Mouse (Mus musculus): ENCODE data around the gene Rai14. TPM values are rescaled to one million over a fixed set of nuclear protein-coding genes. Genes with fewer than 3 reads are reported as not detected.

Gene Rai14
- polyA plus RNA-seq, 1 experiment from 2014 or later: 66.4 TPM

GRCm38 (mm10) chr15:10685692-10686430 lies 28.6 kb downstream of the Rai14 start:
- Histone ChIP-seq H3K4me2 (no peak overlapping the region), H3K9ac (no peak overlapping the region), H3K27ac (peak overlapping the region; percentile 37), H3K4me3 (replicated peaks) (no peak overlapping the region), H3K4me1 (peaks cover 65% of the 10 kb centered on the region), H3K27me3 (no peaks in the 10 kb centered on the region), H3K36me3 (peaks cover 38% of the 10 kb centered on the region), H3K9me3 (replicated peaks) (no peaks in the 10 kb centered on the region)
- 67% methylated on average over 14 of the region's 14 CpGs for WGBS
- ATAC-seq (replicated peaks; ENCODE audit: low FRiP score): peak; percentile 52

GRCm38 (mm10) chr15:10683687-10684203 lies 30.7 kb downstream of the Rai14 start:
- H3K4me2 ChIP-seq: no peak overlapping the region
- peaks cover 62% of the 10 kb centered on the region for H3K4me1 ChIP-seq
- no peak overlapping the region for H3K27ac ChIP-seq
- no peaks in the 10 kb centered on the region for H3K9me3 ChIP-seq (replicated peaks)
- peaks cover 24% of the 10 kb centered on the region; the same call in 1 of the 2 replicates for H3K36me3 ChIP-seq
- no peaks in the 10 kb centered on the region for H3K27me3 ChIP-seq
- 91% methylated on average over 9 of the region's 9 CpGs for WGBS
- ATAC-seq (replicated peaks; ENCODE audit: low FRiP score): no peak
- no peak overlapping the region for H3K4me3 ChIP-seq (replicated peaks)
- H3K9ac ChIP-seq: no peak overlapping the region

- no peak for ATAC-seq (replicated peaks; ENCODE audit: low FRiP score)
- Histone ChIP-seq H3K4me2 (no peak overlapping the region), H3K4me1 (peaks cover 40% of the 10 kb centered on the region), H3K9me3 (replicated peaks) (no peaks in the 10 kb centered on the region), H3K27ac (no peak overlapping the region), H3K36me3 (0 out of 2 replicates have a peak, but pooled peaks cover 7% of the 10 kb centered on the region), H3K27me3 (no peaks in the 10 kb centered on the region), H3K9ac (no peak overlapping the region), H3K4me3 (replicated peaks) (no peak overlapping the region)
- 83% methylated on average over 5 of the region's 5 CpGs for WGBS
Observed at GRCm38 (mm10) chr15:10680514-10680913, 33.9 kb downstream of the Rai14 start.

GRCm38 (mm10) chr15:10679571-10679970 lies 34.9 kb downstream of the Rai14 start:
- Histone ChIP-seq H3K9ac (no peak overlapping the region), H3K27ac (no peak overlapping the region), H3K4me1 (peaks cover 41% of the 10 kb centered on the region), H3K9me3 (replicated peaks) (no peaks in the 10 kb centered on the region), H3K4me2 (no peak overlapping the region), H3K27me3 (no peaks in the 10 kb centered on the region), H3K4me3 (replicated peaks) (no peak overlapping the region), H3K36me3 (0 out of 2 replicates have a peak, but pooled peaks cover 7% of the 10 kb centered on the region)
- peak; percentile 33; the same call in 1 of the 2 replicates for ATAC-seq (replicated peaks; ENCODE audit: low FRiP score)
- 51% methylated on average over 4 of the region's 4 CpGs for WGBS

GRCm38 (mm10) chr15:10675801-10676200 lies 38.6 kb downstream of the Rai14 start:
- H3K4me1 ChIP-seq: peaks cover 52% of the 10 kb centered on the region
- H3K4me2 ChIP-seq: no peak overlapping the region
- no peaks in the 10 kb centered on the region for H3K9me3 ChIP-seq (replicated peaks)
- H3K36me3 ChIP-seq: 0 out of 2 replicates have a peak, but pooled peaks cover 8% of the 10 kb centered on the region
- no peaks in the 10 kb centered on the region for H3K27me3 ChIP-seq
- H3K4me3 ChIP-seq (replicated peaks): no peak overlapping the region
- 0 out of 2 replicates have a peak, but pooled peaks have one; percentile 17 for ATAC-seq (replicated peaks; ENCODE audit: low FRiP score)
- no peak overlapping the region for H3K9ac ChIP-seq
- WGBS: 77% methylated on average over 5 of the region's 5 CpGs
- no peak overlapping the region for H3K27ac ChIP-seq

GRCm38 (mm10) chr15:10672880-10673279 lies 41.5 kb downstream of the Rai14 start:
- Histone ChIP-seq H3K4me1 (peaks cover 47% of the 10 kb centered on the region), H3K4me3 (replicated peaks) (no peak overlapping the region), H3K9ac (no peak overlapping the region), H3K4me2 (no peak overlapping the region), H3K27me3 (no peaks in the 10 kb centered on the region), H3K27ac (peak overlapping the region; percentile 76), H3K36me3 (0 out of 2 replicates have a peak, but pooled peaks cover 8% of the 10 kb centered on the region), H3K9me3 (replicated peaks) (no peaks in the 10 kb centered on the region)
- 29% methylated on average over 5 of the region's 5 CpGs for WGBS
- ATAC-seq (replicated peaks; ENCODE audit: low FRiP score): peak; percentile 30

- Histone ChIP-seq H3K4me2 (no peak overlapping the region), H3K27me3 (no peaks in the 10 kb centered on the region), H3K9ac (no peak overlapping the region), H3K36me3 (0 out of 2 replicates have a peak, but pooled peaks cover 8% of the 10 kb centered on the region), H3K4me1 (peaks cover 57% of the 10 kb centered on the region), H3K9me3 (replicated peaks) (no peaks in the 10 kb centered on the region), H3K4me3 (replicated peaks) (no peak overlapping the region), H3K27ac (no peak overlapping the region)
- no peak for ATAC-seq (replicated peaks; ENCODE audit: low FRiP score)
- 79% methylated on average over 4 of the region's 4 CpGs for WGBS
Observed at GRCm38 (mm10) chr15:10671868-10672267, 42.6 kb downstream of the Rai14 start.

GRCm38 (mm10) chr15:10670107-10670506 lies 44.3 kb downstream of the Rai14 start:
- 73% methylated on average over 7 of the region's 7 CpGs for WGBS
- H3K36me3 ChIP-seq: 0 out of 2 replicates have a peak, but pooled peaks cover 8% of the 10 kb centered on the region
- no peak overlapping the region for H3K9ac ChIP-seq
- no peaks in the 10 kb centered on the region for H3K27me3 ChIP-seq
- no peak overlapping the region for H3K4me3 ChIP-seq (replicated peaks)
- peaks cover 57% of the 10 kb centered on the region for H3K4me1 ChIP-seq
- no peak overlapping the region for H3K4me2 ChIP-seq
- H3K9me3 ChIP-seq (replicated peaks): no peaks in the 10 kb centered on the region
- no peak for ATAC-seq (replicated peaks; ENCODE audit: low FRiP score)
- no peak overlapping the region for H3K27ac ChIP-seq

GRCm38 (mm10) chr15:10668120-10668900 lies 46.1 kb downstream of the Rai14 start:
- no peaks in the 10 kb centered on the region for H3K27me3 ChIP-seq
- no peak overlapping the region for H3K4me2 ChIP-seq
- 0 out of 2 replicates have a peak, but pooled peaks cover 8% of the 10 kb centered on the region for H3K36me3 ChIP-seq
- H3K27ac ChIP-seq: peak overlapping the region; percentile 11
- peaks cover 55% of the 10 kb centered on the region for H3K4me1 ChIP-seq
- ATAC-seq (replicated peaks; ENCODE audit: low FRiP score): no peak
- WGBS: 35% methylated on average over 10 of the region's 10 CpGs
- no peaks in the 10 kb centered on the region for H3K9me3 ChIP-seq (replicated peaks)
- H3K4me3 ChIP-seq (replicated peaks): no peak overlapping the region
- no peak overlapping the region for H3K9ac ChIP-seq

GRCm38 (mm10) chr15:10665816-10666215 lies 48.6 kb downstream of the Rai14 start:
- Histone ChIP-seq H3K4me2 (no peak overlapping the region), H3K27ac (no peak overlapping the region), H3K4me3 (replicated peaks) (no peak overlapping the region), H3K27me3 (no peaks in the 10 kb centered on the region), H3K36me3 (0 out of 2 replicates have a peak, but pooled peaks cover under 1% of the 10 kb centered on the region), H3K9me3 (replicated peaks) (no peaks in the 10 kb centered on the region), H3K9ac (no peak overlapping the region), H3K4me1 (peaks cover 61% of the 10 kb centered on the region)
- ATAC-seq (replicated peaks; ENCODE audit: low FRiP score): no peak
- 82% methylated on average over 8 of the region's 8 CpGs for WGBS

- no peak for ATAC-seq (replicated peaks; ENCODE audit: low FRiP score)
- Histone ChIP-seq H3K27ac (peak overlapping the region; percentile 45; the same call in 1 of the 2 replicates), H3K36me3 (no peaks in the 10 kb centered on the region), H3K4me3 (replicated peaks) (no peak overlapping the region), H3K9me3 (replicated peaks) (no peaks in the 10 kb centered on the region), H3K4me2 (no peak overlapping the region), H3K27me3 (no peaks in the 10 kb centered on the region), H3K4me1 (peaks cover 66% of the 10 kb centered on the region), H3K9ac (no peak overlapping the region)
- 49% methylated on average over 5 of the region's 5 CpGs for WGBS
Observed at GRCm38 (mm10) chr15:10664529-10664898, 49.9 kb downstream of the Rai14 start.
